Mouse (Mus musculus) midbrain, embryonic 15.5 days (tissue): ENCODE results near the gene Dab1. TPM values are rescaled to one million over a fixed set of nuclear protein-coding genes. Genes with fewer than 3 reads are reported as not detected.
A peak's percentile ranks its signal among the peaks of the same experiment; 100 is the strongest.

ENCODE experiments used
- ATAC-seq: fragments of 200-750 bp; cut with Nextera tagmentation; replicated peaks from 2 replicates; pipeline ENCODE4 v1.8.0; 2017; ENCODE audit warnings: moderate TSS enrichment
- H3K27ac ChIP-seq: fragments of 300-500 bp; sonication (generic); 2 replicates; pipeline ENCODE4 v1.5.1; 2015; ENCODE audit warnings: mild to moderate bottlenecking, inconsistent platforms
- H3K27me3 ChIP-seq: fragments of 300-500 bp; sonication (generic); replicated peaks from 2 replicates; pipeline ENCODE4 v1.6.1; 2015; ENCODE audit warnings: inconsistent platforms
- H3K36me3 ChIP-seq: fragments of 300-500 bp; sonication (generic); replicated peaks from 2 replicates; pipeline ENCODE4 v1.6.1; 2015; ENCODE audit warnings: inconsistent platforms
- H3K4me1 ChIP-seq: fragments of 300-500 bp; sonication (generic); 2 replicates; pipeline ENCODE4 v1.6.1; 2015; ENCODE audit warnings: inconsistent platforms
- H3K4me2 ChIP-seq: fragments of 300-500 bp; sonication (generic); 2 replicates; pipeline ENCODE4 v1.6.1; 2015; ENCODE audit warnings: inconsistent platforms, mild to moderate bottlenecking, moderate library complexity
- H3K4me3 ChIP-seq: fragments of 300-500 bp; sonication (generic); 2 replicates; pipeline ENCODE4 v1.5.1; 2015; ENCODE audit warnings: mild to moderate bottlenecking, inconsistent platforms
- H3K9ac ChIP-seq: fragments of 300-500 bp; sonication (generic); 2 replicates; pipeline ENCODE4 v1.6.1; 2015; ENCODE audit warnings: mild to moderate bottlenecking, inconsistent platforms
- H3K9me3 ChIP-seq: fragments of 300-500 bp; sonication (generic); 2 replicates; pipeline ENCODE4 v1.6.1; 2016; ENCODE audit warnings: inconsistent platforms
- WGBS: fragments of 180-500 bp; shearing (Covaris S2); methylation state at CpG from one replicate; pipeline ENCODE4 v1.1.7; 2015; ENCODE audit warnings: mixed read lengths; 5-methylcytosine and 5-hydroxymethylcytosine counted together
- polyA plus RNA-seq: library from polyadenylated mRNA; unstranded; fragments of >200 nt; fragmentation: Nextera tagmentation; extraction: Ambion mirVana; gene quantifications from 2 replicates; pipeline ENCODE4 v1.2.1, GENCODE M21; 2015

Dab1 gene
- polyA plus RNA-seq = 119 and 135 TPM in 2 replicates

DNA sequence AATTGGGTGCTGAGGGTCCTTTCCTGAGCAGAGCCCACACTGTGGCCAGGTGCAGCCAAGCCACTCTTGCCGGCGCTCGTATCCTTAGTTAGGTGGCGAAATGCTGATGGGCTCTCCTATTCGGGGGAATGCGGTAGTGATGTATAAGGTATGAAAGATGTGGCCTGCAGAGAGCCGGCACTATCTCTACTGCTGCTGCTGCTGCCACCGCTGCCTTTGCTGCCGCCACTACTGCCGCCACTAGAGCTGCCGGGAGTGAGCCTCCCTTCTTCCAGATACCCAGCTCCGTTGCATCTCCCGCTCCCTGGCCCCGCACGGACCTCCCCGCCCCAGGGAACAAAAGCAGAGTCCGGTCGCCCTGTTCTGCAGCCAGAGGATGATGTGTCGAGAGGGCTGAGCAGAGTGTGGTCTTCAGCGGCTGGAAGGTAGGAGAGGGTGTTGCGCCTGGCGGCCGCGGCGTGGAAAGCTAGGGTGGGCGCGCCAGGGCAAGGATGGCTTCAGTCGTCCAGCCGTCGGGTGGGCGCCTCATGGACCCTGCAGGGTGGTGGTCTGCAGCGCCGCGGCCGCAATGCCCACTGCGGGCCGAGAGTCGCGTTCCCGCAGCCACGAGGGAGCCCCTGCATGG is at the start of gene Dab1:
Dab1 (plus strand) TSS at position 39 of the 625 bp plus-strand sequence.
- H3K4me1 ChIP-seq = peaks cover 16% of the 10 kb centered on the region
- H3K36me3 ChIP-seq = no peaks in the 10 kb centered on the region
- peak within 1 kb of the TSS; percentile 83 for H3K27ac ChIP-seq
- H3K27me3 ChIP-seq = 0 out of 2 replicates have a peak, but pooled peaks cover 11% of the 10 kb centered on the region
- peak within 1 kb of the TSS; percentile 66 for H3K4me3 ChIP-seq
- H3K9ac ChIP-seq = peak within 1 kb of the TSS; percentile 55
- H3K9me3 ChIP-seq = no peaks in the 10 kb centered on the region
- H3K4me2 ChIP-seq = peak within 1 kb of the TSS; percentile 80
- ATAC-seq = peak; percentile 86
- under 1% methylated on average over 41 of the region's 41 CpGs for WGBS

DNA sequence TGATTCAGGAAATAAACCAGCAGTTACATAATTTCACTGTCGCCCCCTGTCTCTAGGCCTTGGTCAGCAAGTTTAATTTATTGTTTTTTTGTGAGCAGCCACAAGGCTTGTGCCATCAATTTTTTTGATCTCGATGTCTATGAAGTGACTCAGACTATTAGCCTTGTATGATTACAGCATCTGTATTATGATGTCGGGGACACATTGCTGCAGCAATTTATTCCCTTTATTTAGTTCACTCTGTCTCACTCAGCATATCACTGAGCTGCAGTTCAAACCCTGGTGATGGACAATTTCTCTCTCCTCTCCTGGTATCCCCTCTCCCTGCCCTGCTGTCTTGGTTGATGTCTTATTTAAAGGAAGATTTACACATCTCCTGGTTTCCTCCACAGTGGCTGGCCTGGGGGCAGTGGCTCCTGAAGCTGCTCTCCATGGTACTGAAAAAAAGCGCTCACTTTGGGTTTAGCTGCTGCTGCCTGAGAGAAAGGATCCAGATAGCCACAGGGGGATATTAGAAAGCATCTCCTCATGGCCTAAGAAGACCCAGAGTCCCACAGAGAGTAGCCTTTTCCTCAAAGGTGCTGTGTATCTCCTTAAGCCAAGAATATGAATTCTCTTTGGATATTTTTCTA is 47.3 kb upstream of the Dab1 start:
- Histone ChIP-seq H3K27me3 (no peaks in the 10 kb centered on the region), H3K4me3 (no peak overlapping the region)
- WGBS = 68% methylated on average over 4 of the region's 4 CpGs

GRCm38 (mm10) chr4:103575556-103575955 is 43.6 kb upstream of the Dab1 start:
- H3K4me1 ChIP-seq = no peaks in the 10 kb centered on the region; the same call in 1 of the 2 replicates
- H3K27me3 ChIP-seq = no peaks in the 10 kb centered on the region

More for the DNA sequence above, 47.3 kb upstream of the Dab1 start:
- no peaks in the 10 kb centered on the region for H3K9me3 ChIP-seq
- no peaks in the 10 kb centered on the region for H3K36me3 ChIP-seq
- H3K9ac ChIP-seq = no peak overlapping the region
- H3K4me2 ChIP-seq = no peak overlapping the region
- H3K4me1 ChIP-seq = no peaks in the 10 kb centered on the region
- no peak for ATAC-seq
- no peak overlapping the region for H3K27ac ChIP-seq

GRCm38 (mm10) chr4:103576305-103576704 is 42.9 kb upstream of the Dab1 start:
- 84% methylated on average over 6 of the region's 6 CpGs for WGBS

More at GRCm38 (mm10) chr4:103575556-103575955, 43.6 kb upstream of the Dab1 start:
- Histone ChIP-seq H3K27ac (no peak overlapping the region), H3K36me3 (no peaks in the 10 kb centered on the region), H3K9ac (no peak overlapping the region), H3K4me2 (no peak overlapping the region), H3K9me3 (no peaks in the 10 kb centered on the region), H3K4me3 (no peak overlapping the region)
- 90% methylated on average over 2 of the region's 2 CpGs for WGBS
- ATAC-seq = no peak

DNA sequence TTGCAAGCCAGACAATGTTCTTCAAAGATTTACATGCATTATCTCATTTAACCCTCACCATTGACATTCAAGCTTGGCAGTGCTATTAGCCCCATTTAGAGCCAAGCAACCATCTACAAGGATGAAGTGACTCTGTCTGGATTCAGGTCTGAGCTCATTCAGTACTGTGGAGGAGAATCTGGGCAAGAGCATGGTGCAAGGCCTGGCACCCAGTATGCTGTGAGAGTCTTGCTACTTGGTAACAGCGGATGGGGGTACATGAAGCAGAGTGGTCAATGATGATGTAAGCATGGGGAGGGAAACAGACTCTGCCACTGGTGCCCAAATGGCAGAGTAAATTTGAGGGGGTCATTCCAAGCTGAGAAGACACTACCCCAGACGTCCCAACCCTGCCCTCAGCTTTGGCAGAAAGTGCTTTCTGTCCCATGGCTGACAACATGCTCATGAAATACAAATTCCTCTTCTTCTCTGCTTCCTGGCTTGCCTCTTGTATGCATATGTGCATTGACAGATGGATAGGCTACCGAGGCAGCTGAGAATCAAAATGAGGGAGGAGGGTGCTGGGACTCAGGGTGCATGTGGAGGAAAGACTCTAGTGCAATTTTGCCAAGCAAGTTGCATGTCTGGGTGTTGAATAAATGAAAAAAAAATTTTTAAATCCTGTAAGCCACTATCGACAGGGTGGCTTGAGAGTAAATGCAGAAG is 41.9 kb upstream of the Dab1 start:
- Histone ChIP-seq H3K4me1 (no peaks in the 10 kb centered on the region; the same call in 1 of the 2 replicates), H3K4me2 (no peak overlapping the region), H3K27me3 (no peaks in the 10 kb centered on the region), H3K4me3 (no peak overlapping the region), H3K9ac (no peak overlapping the region), H3K9me3 (no peaks in the 10 kb centered on the region), H3K36me3 (no peaks in the 10 kb centered on the region), H3K27ac (no peak overlapping the region)
- no peak for ATAC-seq
- 81% methylated on average over 4 of the region's 4 CpGs for WGBS

More at GRCm38 (mm10) chr4:103576305-103576704, 42.9 kb upstream of the Dab1 start:
- Histone ChIP-seq H3K4me1 (no peaks in the 10 kb centered on the region; the same call in 1 of the 2 replicates), H3K9me3 (no peaks in the 10 kb centered on the region), H3K9ac (no peak overlapping the region), H3K27me3 (no peaks in the 10 kb centered on the region), H3K27ac (no peak overlapping the region), H3K36me3 (no peaks in the 10 kb centered on the region), H3K4me3 (no peak overlapping the region), H3K4me2 (no peak overlapping the region)
- ATAC-seq = no peak

DNA sequence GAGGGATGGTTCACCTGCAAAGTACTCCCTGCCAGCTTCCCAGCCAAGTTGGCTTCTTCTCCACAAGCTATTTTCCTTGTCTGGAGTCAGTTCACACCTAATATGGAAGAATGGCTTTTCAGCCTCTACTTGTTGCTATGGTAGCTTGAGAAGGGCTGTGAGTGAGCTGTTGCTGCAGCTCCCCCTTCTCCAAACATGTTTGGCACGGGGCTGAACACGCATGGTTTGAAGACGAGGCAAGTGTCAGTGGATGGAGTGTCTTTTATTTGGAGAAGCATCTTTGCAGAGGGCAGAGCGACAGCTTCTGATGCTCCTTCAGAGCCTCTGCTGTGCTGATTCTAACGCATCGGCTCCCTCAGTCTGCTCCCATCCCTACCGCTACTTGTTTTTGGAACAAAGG is 41.3 kb upstream of the Dab1 start:
- no peak overlapping the region for H3K4me2 ChIP-seq
- no peak overlapping the region for H3K27ac ChIP-seq
- H3K36me3 ChIP-seq = no peaks in the 10 kb centered on the region
- H3K9ac ChIP-seq = no peak overlapping the region
- H3K9me3 ChIP-seq = no peaks in the 10 kb centered on the region
- H3K4me3 ChIP-seq = no peak overlapping the region
- WGBS = 79% methylated on average over 7 of the region's 7 CpGs
- ATAC-seq = no peak
- H3K4me1 ChIP-seq = no peaks in the 10 kb centered on the region; the same call in 1 of the 2 replicates
- no peaks in the 10 kb centered on the region for H3K27me3 ChIP-seq

DNA sequence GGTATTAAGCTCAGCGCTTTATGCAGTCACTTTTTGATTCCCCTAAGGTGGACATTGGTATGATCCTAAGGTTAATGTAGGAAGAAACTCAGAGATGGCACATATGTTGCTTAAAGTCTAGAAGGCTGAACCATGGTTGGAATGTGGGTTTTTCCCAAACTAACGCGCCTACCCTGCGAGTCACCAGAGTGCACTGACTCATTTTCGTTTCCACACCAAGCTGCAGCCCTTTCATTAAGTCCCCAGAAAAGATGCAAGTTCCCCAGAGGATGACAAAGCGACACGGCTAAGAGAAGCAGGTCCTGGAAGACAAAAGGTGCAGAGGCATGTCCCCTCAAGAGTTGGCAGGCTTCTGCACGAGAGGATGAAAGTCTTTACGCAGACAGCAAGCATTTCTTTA is 39.1 kb upstream of the Dab1 start:
- 86% methylated on average over 9 of the region's 9 CpGs for WGBS
- no peak overlapping the region for H3K4me3 ChIP-seq
- no peak overlapping the region for H3K27ac ChIP-seq
- no peaks in the 10 kb centered on the region; the same call in 1 of the 2 replicates for H3K4me1 ChIP-seq
- no peak overlapping the region for H3K9ac ChIP-seq
- ATAC-seq = no peak
- no peak overlapping the region for H3K4me2 ChIP-seq
- no peaks in the 10 kb centered on the region for H3K36me3 ChIP-seq
- no peaks in the 10 kb centered on the region for H3K9me3 ChIP-seq
- no peaks in the 10 kb centered on the region for H3K27me3 ChIP-seq

DNA sequence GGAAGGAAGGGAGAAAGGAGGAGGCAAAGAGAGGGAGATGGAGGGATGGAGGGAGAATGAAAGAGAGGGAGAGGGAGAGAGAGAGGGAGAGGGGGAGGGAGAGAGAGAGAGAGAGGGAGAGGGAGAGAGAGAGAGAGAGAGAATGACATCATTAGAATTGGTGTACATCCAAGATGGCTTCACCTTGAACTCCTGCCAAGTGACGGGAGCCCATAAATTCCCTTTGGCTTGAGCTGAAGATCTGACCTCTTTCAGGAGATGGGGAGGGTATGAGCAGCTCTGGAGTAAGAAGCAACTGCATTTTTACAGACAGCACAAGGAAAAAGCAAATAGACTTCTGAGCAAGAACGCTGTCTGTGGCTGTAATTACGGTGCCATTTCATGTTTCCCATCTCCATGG is 4.1 kb upstream of the Dab1 start:
- 70% methylated on average over 3 of the region's 3 CpGs for WGBS
- Histone ChIP-seq H3K36me3 (no peaks in the 10 kb centered on the region), H3K4me1 (peaks cover 5% of the 10 kb centered on the region), H3K4me3 (no peak overlapping the region), H3K27me3 (0 out of 2 replicates have a peak, but pooled peaks cover 8% of the 10 kb centered on the region), H3K4me2 (no peak overlapping the region), H3K9me3 (no peaks in the 10 kb centered on the region), H3K9ac (no peak overlapping the region), H3K27ac (no peak overlapping the region)
- no peak for ATAC-seq

- Histone ChIP-seq H3K9ac (peak overlapping the region; percentile 55), H3K4me3 (peak overlapping the region; percentile 66), H3K9me3 (no peaks in the 10 kb centered on the region), H3K4me1 (peaks cover 16% of the 10 kb centered on the region), H3K27me3 (0 out of 2 replicates have a peak, but pooled peaks cover 11% of the 10 kb centered on the region), H3K27ac (peak overlapping the region; percentile 83), H3K4me2 (peak overlapping the region; percentile 80), H3K36me3 (no peaks in the 10 kb centered on the region)
- WGBS = under 1% methylated on average over 28 of the region's 28 CpGs
- ATAC-seq = peak; percentile 22
Measured at GRCm38 (mm10) chr4:103619946-103620371, 800 bp downstream of the Dab1 start.

DNA sequence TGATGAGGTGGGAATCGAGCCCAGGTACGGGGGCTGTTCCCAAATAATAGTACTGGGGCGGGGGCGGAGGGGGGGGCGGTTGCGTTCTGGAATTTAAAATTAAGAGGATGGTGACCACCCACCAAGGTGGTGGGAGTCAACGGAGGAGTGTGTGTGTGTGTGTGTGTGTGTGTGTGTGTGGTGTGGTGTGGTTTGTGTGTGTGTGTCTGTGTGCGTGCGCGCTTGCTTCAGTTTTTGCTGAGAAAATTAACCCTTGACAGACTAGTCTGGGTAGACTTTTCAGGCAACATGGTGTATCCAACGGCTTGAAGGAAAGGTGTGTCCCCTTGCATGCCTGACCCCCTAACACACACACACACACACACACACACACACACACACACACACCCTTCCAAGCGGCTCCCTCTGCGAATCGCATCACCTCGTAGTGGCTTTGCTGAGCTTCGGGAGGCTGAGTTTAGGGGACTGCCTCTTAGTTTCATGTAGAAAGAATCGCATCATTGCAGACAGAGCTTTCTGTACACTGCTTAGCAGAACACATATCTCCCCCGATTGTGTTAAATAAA is 1.5 kb downstream of the Dab1 start:
- peak overlapping the region; percentile 83 for H3K27ac ChIP-seq
- ATAC-seq = no peak; the same call in 1 of the 2 replicates
- 9% methylated on average over 18 of the region's 18 CpGs for WGBS

DNA sequence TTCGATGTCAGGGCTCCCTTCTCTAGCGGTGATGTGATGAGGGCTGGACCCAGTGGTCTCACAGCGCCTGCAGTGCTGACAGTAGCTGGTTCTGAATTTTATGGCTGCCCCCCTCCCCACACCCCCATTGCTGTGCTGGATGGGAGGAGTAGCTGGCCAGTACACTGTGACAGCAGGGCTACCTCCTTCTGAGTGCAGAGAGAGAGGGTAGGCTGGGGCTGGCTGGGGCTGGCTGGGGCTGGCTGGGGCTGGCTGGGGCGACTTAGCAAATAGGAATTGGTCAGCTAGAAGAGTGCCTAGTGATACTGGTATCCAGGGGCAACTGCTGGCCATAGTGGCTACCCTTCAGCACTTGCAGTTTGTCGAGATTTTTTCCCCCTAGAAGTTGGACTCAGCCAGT is 2.4 kb downstream of the Dab1 start:
- no peak for ATAC-seq
- Histone ChIP-seq H3K4me1 (peaks cover 16% of the 10 kb centered on the region), H3K27me3 (0 out of 2 replicates have a peak, but pooled peaks cover 11% of the 10 kb centered on the region), H3K36me3 (no peaks in the 10 kb centered on the region), H3K9me3 (no peaks in the 10 kb centered on the region), H3K9ac (peak overlapping the region; percentile 1), H3K4me3 (peak overlapping the region; percentile 66), H3K4me2 (peak overlapping the region; percentile 80), H3K27ac (no peak overlapping the region)
- WGBS = 16% methylated on average over 5 of the region's 5 CpGs

More for the DNA sequence above, 1.5 kb downstream of the Dab1 start:
- Histone ChIP-seq H3K4me3 (peak overlapping the region; percentile 66), H3K4me1 (peaks cover 16% of the 10 kb centered on the region), H3K36me3 (no peaks in the 10 kb centered on the region), H3K4me2 (peak overlapping the region; percentile 80), H3K27me3 (0 out of 2 replicates have a peak, but pooled peaks cover 11% of the 10 kb centered on the region), H3K9me3 (no peaks in the 10 kb centered on the region), H3K9ac (peak overlapping the region; percentile 55)

GRCm38 (mm10) chr4:103630177-103630576 is 11.0 kb downstream of the Dab1 start:
- Histone ChIP-seq H3K9ac (no peak overlapping the region), H3K27ac (no peak overlapping the region), H3K4me2 (no peak overlapping the region), H3K4me1 (0 out of 2 replicates have a peak, but pooled peaks cover 3% of the 10 kb centered on the region), H3K36me3 (no peaks in the 10 kb centered on the region), H3K9me3 (no peaks in the 10 kb centered on the region), H3K27me3 (no peaks in the 10 kb centered on the region), H3K4me3 (no peak overlapping the region)
- ATAC-seq = no peak
- 77% methylated on average over 4 of the region's 4 CpGs for WGBS
